Mouse (Mus musculus): ENCODE results near the gene Cct7. TPM values are rescaled to one million over a fixed set of nuclear protein-coding genes. Genes with fewer than 3 reads are reported as not detected.

Gene Cct7
- polyA plus RNA-seq, 1 experiment from 2014 or later: 591 TPM

DNA sequence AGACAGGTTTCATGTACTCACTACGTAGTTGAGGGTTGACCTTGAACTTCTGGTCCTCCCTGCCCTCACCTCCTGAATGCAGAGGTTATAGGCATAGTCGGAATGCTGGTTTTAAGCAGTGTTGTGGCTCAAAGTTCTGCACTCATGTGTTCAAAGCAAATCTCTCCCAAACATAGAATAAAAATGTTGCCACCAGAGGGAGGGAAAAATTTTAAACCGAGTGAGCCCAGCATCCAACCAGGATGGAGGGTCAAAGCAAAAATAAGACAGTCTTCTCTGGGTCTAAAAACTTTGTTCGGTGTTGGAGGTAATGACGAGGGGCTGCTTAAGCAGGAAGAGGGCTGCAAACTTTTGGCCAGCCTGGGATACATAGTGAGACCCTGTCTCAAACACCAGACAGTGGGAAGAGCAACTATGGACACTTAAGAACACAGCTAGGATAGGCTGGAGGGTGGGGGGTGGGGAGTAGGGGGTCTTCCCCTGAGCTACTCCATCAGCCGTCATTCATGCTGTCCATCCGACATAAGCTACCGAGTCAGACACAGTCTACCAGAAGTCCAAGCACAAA, 20.0 kb upstream of the Cct7 start:
- no peak; the same call in 1 of the 2 replicates for ATAC-seq (ENCODE audit: low FRiP score, low TSS enrichment)
- Histone ChIP-seq H3K27ac (replicated peaks; ENCODE audit: low read depth, low read length) (no peak overlapping the region), H3K4me3 (replicated peaks; ENCODE audit: low read depth, low read length) (peak overlapping the region; percentile 64)

GRCm38 (mm10) chr6:85431842-85432431, 19.4 kb upstream of the Cct7 start, which contains the start of gene Smyd5:
Gene Smyd5 (plus strand): TSS chr6:85431989.
- H3K27me3 ChIP-seq (ENCODE audit: control insufficient read depth, insufficient read depth, low read length): no peaks in the 10 kb centered on the region
- H3K4me3 ChIP-seq (replicated peaks; ENCODE audit: low read depth, low read length): peak within 1 kb of the TSS; percentile 64
- ATAC-seq (ENCODE audit: low FRiP score, low TSS enrichment) (peak; percentile 75), DNase-seq (peak; percentile 84)
- no peaks in the 10 kb centered on the region for H3K4me1 ChIP-seq (ENCODE audit: control insufficient read depth, insufficient read depth, low read length)
- H3K9ac ChIP-seq (replicated peaks; ENCODE audit: low read length): peak within 1 kb of the TSS; percentile 73
- no peaks in the 10 kb centered on the region for H3K36me3 ChIP-seq (ENCODE audit: control insufficient read depth, insufficient read depth, low read length)
- 1% methylated on average over 39 of the region's 39 CpGs for WGBS
- no peak within 1 kb of the TSS for H3K27ac ChIP-seq (replicated peaks; ENCODE audit: low read depth, low read length)
- peak within 1 kb of the TSS; percentile 89 for H3K4me2 ChIP-seq (ENCODE audit: low read length)
- H3K9me3 ChIP-seq (ENCODE audit: control insufficient read depth, low read length): no peaks in the 10 kb centered on the region

More for the DNA sequence above, 20.0 kb upstream of the Cct7 start:
- Histone ChIP-seq H3K9ac (replicated peaks; ENCODE audit: low read length) (peak overlapping the region; percentile 73), H3K27me3 (ENCODE audit: control insufficient read depth, insufficient read depth, low read length) (no peaks in the 10 kb centered on the region), H3K9me3 (ENCODE audit: control insufficient read depth, low read length) (no peaks in the 10 kb centered on the region), H3K36me3 (ENCODE audit: control insufficient read depth, insufficient read depth, low read length) (no peaks in the 10 kb centered on the region), H3K4me2 (ENCODE audit: low read length) (peak overlapping the region; percentile 89), H3K4me1 (ENCODE audit: control insufficient read depth, insufficient read depth, low read length) (no peaks in the 10 kb centered on the region)
- WGBS: 50% methylated on average over 8 of the region's 8 CpGs
- no peak for DNase-seq

DNA sequence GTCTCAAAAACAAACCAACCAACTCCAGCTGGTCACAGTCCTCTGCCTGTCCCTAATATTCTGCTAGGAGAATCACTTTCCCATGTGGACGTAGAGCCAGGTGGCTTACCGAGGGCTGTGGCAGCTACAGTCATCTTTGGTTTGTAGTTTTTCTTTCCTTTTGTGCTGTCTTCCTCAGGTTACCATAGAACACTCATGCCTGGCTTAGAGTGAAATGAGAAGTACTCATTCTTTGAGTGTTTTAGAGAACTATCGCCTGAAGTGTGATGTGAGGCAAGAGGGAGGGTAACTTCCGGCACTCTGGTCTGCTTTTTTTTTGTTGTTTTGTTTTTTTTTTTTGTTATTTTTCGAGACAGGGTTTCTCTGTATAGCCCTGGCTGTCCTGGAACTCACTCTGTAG, 17.4 kb upstream of the Cct7 start:
- Histone ChIP-seq H3K4me1 (ENCODE audit: control insufficient read depth, insufficient read depth, low read length) (no peaks in the 10 kb centered on the region), H3K4me3 (replicated peaks; ENCODE audit: low read depth, low read length) (no peak overlapping the region), H3K4me2 (ENCODE audit: low read length) (no peak overlapping the region), H3K9me3 (ENCODE audit: control insufficient read depth, low read length) (no peaks in the 10 kb centered on the region), H3K36me3 (ENCODE audit: control insufficient read depth, insufficient read depth, low read length) (peaks cover 5% of the 10 kb centered on the region; the same call in 1 of the 2 replicates), H3K27me3 (ENCODE audit: control insufficient read depth, insufficient read depth, low read length) (no peaks in the 10 kb centered on the region), H3K9ac (replicated peaks; ENCODE audit: low read length) (no peak overlapping the region), H3K27ac (replicated peaks; ENCODE audit: low read depth, low read length) (no peak overlapping the region)
- ATAC-seq (ENCODE audit: low FRiP score, low TSS enrichment): no peak
- DNase-seq: no peak
- WGBS: 88% methylated on average over 5 of the region's 5 CpGs

DNA sequence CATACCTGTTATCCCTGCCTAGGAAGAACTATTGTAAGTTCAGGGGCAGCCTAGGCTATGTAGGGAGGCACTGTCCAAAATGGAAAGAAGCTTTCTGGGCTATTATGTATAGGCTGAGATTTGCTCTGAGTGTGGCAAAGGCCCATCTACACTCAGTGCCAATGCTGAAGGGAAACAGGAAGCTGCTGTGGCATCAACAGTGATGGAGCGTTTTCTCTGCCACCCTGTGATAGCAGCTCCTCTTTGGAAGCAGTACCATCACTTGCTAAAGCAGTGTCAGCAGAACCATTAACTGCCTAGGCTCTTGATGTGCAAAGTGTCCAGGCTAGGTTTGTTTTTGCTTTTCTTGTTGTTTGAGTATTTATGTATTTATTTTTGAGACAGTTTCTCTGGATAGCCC, 15.1 kb upstream of the Cct7 start:
- Histone ChIP-seq H3K4me2 (ENCODE audit: low read length) (no peak overlapping the region), H3K4me1 (ENCODE audit: control insufficient read depth, insufficient read depth, low read length) (no peaks in the 10 kb centered on the region), H3K9me3 (ENCODE audit: control insufficient read depth, low read length) (no peaks in the 10 kb centered on the region), H3K27ac (replicated peaks; ENCODE audit: low read depth, low read length) (no peak overlapping the region), H3K36me3 (ENCODE audit: control insufficient read depth, insufficient read depth, low read length) (peaks cover 27% of the 10 kb centered on the region), H3K4me3 (replicated peaks; ENCODE audit: low read depth, low read length) (no peak overlapping the region), H3K27me3 (ENCODE audit: control insufficient read depth, insufficient read depth, low read length) (no peaks in the 10 kb centered on the region), H3K9ac (replicated peaks; ENCODE audit: low read length) (no peak overlapping the region)
- WGBS: 87% methylated on average over 1 of the region's 1 CpGs
- ATAC-seq (ENCODE audit: low FRiP score, low TSS enrichment) (no peak), DNase-seq (no peak)

DNA sequence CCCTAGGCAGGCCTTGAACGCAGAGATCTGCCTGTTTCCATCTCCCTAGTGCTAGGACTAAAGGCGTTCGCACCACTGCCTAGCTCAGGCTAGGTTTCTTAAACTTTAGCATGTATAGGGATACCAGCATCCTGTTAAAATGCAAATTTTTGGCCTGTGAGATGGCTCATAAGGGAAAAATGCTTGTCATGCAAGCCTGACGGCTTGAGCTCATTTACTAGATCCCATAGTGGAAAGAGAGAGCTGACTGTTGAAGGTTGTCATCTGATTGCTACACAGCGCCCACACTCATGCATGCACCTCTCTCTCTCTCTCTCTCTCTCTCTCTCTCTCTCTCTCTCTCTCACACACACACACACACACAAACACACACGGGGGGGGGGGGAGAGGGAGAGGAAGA, 14.7 kb upstream of the Cct7 start:
- Histone ChIP-seq H3K9ac (replicated peaks; ENCODE audit: low read length) (no peak overlapping the region), H3K36me3 (ENCODE audit: control insufficient read depth, insufficient read depth, low read length) (peaks cover 30% of the 10 kb centered on the region), H3K4me1 (ENCODE audit: control insufficient read depth, insufficient read depth, low read length) (no peaks in the 10 kb centered on the region), H3K27me3 (ENCODE audit: control insufficient read depth, insufficient read depth, low read length) (no peaks in the 10 kb centered on the region), H3K27ac (replicated peaks; ENCODE audit: low read depth, low read length) (no peak overlapping the region), H3K9me3 (ENCODE audit: control insufficient read depth, low read length) (no peaks in the 10 kb centered on the region), H3K4me2 (ENCODE audit: low read length) (no peak overlapping the region), H3K4me3 (replicated peaks; ENCODE audit: low read depth, low read length) (no peak overlapping the region)
- WGBS: 89% methylated on average over 5 of the region's 6 CpGs
- DNase-seq (no peak), ATAC-seq (ENCODE audit: low FRiP score, low TSS enrichment) (no peak)

- peaks cover 68% of the 10 kb centered on the region for H3K36me3 ChIP-seq (ENCODE audit: control insufficient read depth, insufficient read depth, low read length)
- DNase-seq (no peak), ATAC-seq (ENCODE audit: low FRiP score, low TSS enrichment) (no peak)
- no peaks in the 10 kb centered on the region for H3K27me3 ChIP-seq (ENCODE audit: control insufficient read depth, insufficient read depth, low read length)
- no peak overlapping the region for H3K4me3 ChIP-seq (replicated peaks; ENCODE audit: low read depth, low read length)
- no peaks in the 10 kb centered on the region for H3K9me3 ChIP-seq (ENCODE audit: control insufficient read depth, low read length)
- no peaks in the 10 kb centered on the region for H3K4me1 ChIP-seq (ENCODE audit: control insufficient read depth, insufficient read depth, low read length)
- no peak overlapping the region for H3K9ac ChIP-seq (replicated peaks; ENCODE audit: low read length)
- H3K4me2 ChIP-seq (ENCODE audit: low read length): no peak overlapping the region
- no peak overlapping the region for H3K27ac ChIP-seq (replicated peaks; ENCODE audit: low read depth, low read length)
- WGBS: 94% methylated on average over 4 of the region's 4 CpGs
These were observed 10.2 kb upstream of the Cct7 start for GRCm38 (mm10) chr6:85441142-85441541.

DNA sequence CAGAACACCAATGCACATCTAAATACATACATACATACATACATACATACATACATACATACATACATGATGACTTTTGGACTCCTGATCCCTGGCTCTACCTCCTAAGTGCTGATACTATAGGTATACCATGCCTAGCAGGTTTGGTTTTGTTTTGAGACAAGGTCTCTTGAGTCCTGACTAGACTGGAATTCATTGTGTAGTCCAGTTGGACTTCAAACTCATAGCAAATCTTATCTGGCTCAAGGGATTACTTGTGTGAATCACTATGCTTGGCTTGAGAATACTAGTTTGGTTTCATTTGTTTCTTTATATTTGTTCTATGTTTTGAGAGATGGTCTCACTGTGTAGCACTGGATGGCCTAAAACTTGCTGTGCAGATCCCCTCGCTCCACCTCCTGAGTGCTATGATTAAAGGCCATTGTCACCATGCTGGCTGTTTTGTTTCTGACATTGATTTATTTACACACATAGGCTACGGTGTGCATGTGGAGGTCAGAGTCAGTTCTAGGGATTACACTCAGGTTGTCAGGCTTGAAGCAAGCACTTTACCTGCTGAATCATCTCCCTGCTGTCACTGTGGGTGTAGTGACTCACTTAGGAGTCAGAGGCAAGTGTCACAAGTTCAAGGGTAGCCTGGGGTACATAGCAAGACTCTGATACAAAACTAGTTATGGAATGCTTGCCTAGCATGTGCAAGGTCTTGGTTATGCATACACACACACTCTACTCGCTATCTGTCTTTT, 7.7 kb upstream of the Cct7 start:
- H3K9ac ChIP-seq (replicated peaks; ENCODE audit: low read length): no peak overlapping the region
- no peaks in the 10 kb centered on the region for H3K9me3 ChIP-seq (ENCODE audit: control insufficient read depth, low read length)
- H3K27ac ChIP-seq (replicated peaks; ENCODE audit: low read depth, low read length): no peak overlapping the region
- no peak overlapping the region for H3K4me2 ChIP-seq (ENCODE audit: low read length)
- ATAC-seq (ENCODE audit: low FRiP score, low TSS enrichment): no peak
- no peak overlapping the region for H3K4me3 ChIP-seq (replicated peaks; ENCODE audit: low read depth, low read length)
- H3K4me1 ChIP-seq (ENCODE audit: control insufficient read depth, insufficient read depth, low read length): no peaks in the 10 kb centered on the region
- no peaks in the 10 kb centered on the region for H3K27me3 ChIP-seq (ENCODE audit: control insufficient read depth, insufficient read depth, low read length)
- H3K36me3 ChIP-seq (ENCODE audit: control insufficient read depth, insufficient read depth, low read length): peaks cover 71% of the 10 kb centered on the region
- WGBS: 93% methylated on average over 3 of the region's 3 CpGs
- DNase-seq: no peak

- H3K27ac ChIP-seq (replicated peaks; ENCODE audit: low read depth, low read length): no peak overlapping the region
- no peaks in the 10 kb centered on the region for H3K9me3 ChIP-seq (ENCODE audit: control insufficient read depth, low read length)
- H3K9ac ChIP-seq (replicated peaks; ENCODE audit: low read length): no peak overlapping the region
- H3K4me2 ChIP-seq (ENCODE audit: low read length): no peak overlapping the region
- ATAC-seq (ENCODE audit: low FRiP score, low TSS enrichment) (no peak), DNase-seq (no peak)
- H3K27me3 ChIP-seq (ENCODE audit: control insufficient read depth, insufficient read depth, low read length): no peaks in the 10 kb centered on the region
- WGBS: 89% methylated on average over 8 of the region's 8 CpGs
- no peaks in the 10 kb centered on the region for H3K4me1 ChIP-seq (ENCODE audit: control insufficient read depth, insufficient read depth, low read length)
- H3K4me3 ChIP-seq (replicated peaks; ENCODE audit: low read depth, low read length): no peak overlapping the region
- peaks cover 65% of the 10 kb centered on the region for H3K36me3 ChIP-seq (ENCODE audit: control insufficient read depth, insufficient read depth, low read length)
These were observed 6.9 kb upstream of the Cct7 start for GRCm38 (mm10) chr6:85444266-85444965.
